Mouse (Mus musculus): Measurements from ENCODE around the gene Slc6a6. TPM values are rescaled to one million over a fixed set of nuclear protein-coding genes. Genes with fewer than 3 reads are reported as not detected.

Slc6a6 gene
- polyA plus RNA-seq, 1 experiment from 2014 or later, result 109 TPM

- Histone ChIP-seq H3K27ac (ENCODE audit: low read depth, low read length) (no peak overlapping the region), H3K4me2 (replicated peaks; ENCODE audit: low read depth) (no peak overlapping the region)
Measured at GRCm38 (mm10) chr6:91720588-91721214, 36.8 kb downstream of the Slc6a6 start.

DNA sequence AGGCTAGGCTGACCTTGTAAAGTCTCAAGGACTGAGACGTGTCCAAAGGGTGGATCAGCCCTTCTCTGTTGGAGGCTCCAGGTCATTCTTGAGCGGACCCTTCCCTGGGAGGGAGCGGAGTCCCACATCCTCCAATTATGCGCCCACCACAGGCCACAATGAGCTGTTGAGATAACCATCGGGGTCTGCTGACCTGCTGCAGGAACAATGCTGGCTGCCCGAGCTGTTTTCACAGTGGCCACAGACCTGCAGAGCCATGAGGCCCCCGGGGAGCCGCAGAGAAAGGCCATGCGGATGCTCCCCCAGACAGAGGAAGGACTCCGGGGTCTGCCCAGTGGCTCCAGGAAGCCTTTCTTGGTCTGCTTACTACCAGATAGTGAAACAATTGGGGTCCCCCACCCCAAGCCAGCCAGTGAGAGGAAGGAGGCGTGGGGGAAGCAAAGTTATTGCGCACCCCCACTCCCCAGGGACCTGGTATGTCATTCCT, 37.4 kb downstream of the Slc6a6 start:
- WGBS, result 68% methylated on average over 12 of the region's 12 CpGs
- TF ChIP-seq CTCF (IDR thresholded peaks at IDR 0.05; ENCODE audit: low read depth), result no peak
- no peak overlapping the region for H3K27ac ChIP-seq (ENCODE audit: low read depth, low read length)
- no peak overlapping the region for H3K9ac ChIP-seq (ENCODE audit: low read depth, low read length)
- H3K9me3 ChIP-seq (ENCODE audit: control insufficient read depth), result no peaks in the 10 kb centered on the region
- H3K4me2 ChIP-seq (replicated peaks; ENCODE audit: low read depth), result no peak overlapping the region
- no peaks in the 10 kb centered on the region for H3K4me1 ChIP-seq (replicated peaks; ENCODE audit: control insufficient read depth, insufficient read depth, low read length)
- ATAC-seq, result no peak
- no peaks in the 10 kb centered on the region for H3K27me3 ChIP-seq (replicated peaks; ENCODE audit: control insufficient read depth, insufficient read depth, low read length)
- H3K36me3 ChIP-seq (ENCODE audit: control insufficient read depth, insufficient read depth), result peaks cover 59% of the 10 kb centered on the region
- no peak overlapping the region for H3K4me3 ChIP-seq (ENCODE audit: low read depth, low read length)

More at GRCm38 (mm10) chr6:91720588-91721214, 36.8 kb downstream of the Slc6a6 start:
- WGBS, result 69% methylated on average over 4 of the region's 4 CpGs
- no peak for ATAC-seq
- Histone ChIP-seq H3K9ac (ENCODE audit: low read depth, low read length) (no peak overlapping the region), H3K4me3 (ENCODE audit: low read depth, low read length) (no peak overlapping the region), H3K27me3 (replicated peaks; ENCODE audit: control insufficient read depth, insufficient read depth, low read length) (no peaks in the 10 kb centered on the region), H3K36me3 (ENCODE audit: control insufficient read depth, insufficient read depth) (peaks cover 53% of the 10 kb centered on the region), H3K4me1 (replicated peaks; ENCODE audit: control insufficient read depth, insufficient read depth, low read length) (no peaks in the 10 kb centered on the region), H3K9me3 (ENCODE audit: control insufficient read depth) (no peaks in the 10 kb centered on the region)
- TF ChIP-seq CTCF (IDR thresholded peaks at IDR 0.05; ENCODE audit: low read depth), result no peak

DNA sequence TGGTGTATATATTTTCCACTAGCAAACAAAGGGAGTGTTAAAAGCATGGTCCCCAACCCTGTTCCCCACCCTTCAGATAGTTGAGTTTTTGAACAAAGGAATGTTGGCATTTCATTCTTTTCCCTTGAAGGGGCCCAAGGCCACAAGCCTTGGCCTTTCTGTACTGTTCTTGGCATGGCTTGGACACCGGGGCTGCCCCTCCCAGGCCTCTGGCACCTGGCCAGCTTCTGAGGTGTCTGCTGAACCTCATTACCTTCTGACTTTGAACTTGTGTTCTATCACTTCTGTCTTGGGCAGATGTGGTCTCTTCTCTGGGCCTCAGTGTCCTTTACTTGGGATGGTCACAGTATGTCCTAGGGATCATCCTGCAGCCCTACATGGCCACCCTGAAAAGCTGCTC, 43.5 kb downstream of the Slc6a6 start:
- H3K27ac ChIP-seq (ENCODE audit: low read depth, low read length), result 0 out of 2 replicates have a peak overlapping the region, but pooled peaks have one; percentile 28
- TF ChIP-seq CTCF (IDR thresholded peaks at IDR 0.05; ENCODE audit: low read depth), result no peak
- no peak overlapping the region for H3K4me2 ChIP-seq (replicated peaks; ENCODE audit: low read depth)
- H3K4me3 ChIP-seq (ENCODE audit: low read depth, low read length), result no peak overlapping the region
- peaks cover 84% of the 10 kb centered on the region for H3K36me3 ChIP-seq (ENCODE audit: control insufficient read depth, insufficient read depth)
- H3K9ac ChIP-seq (ENCODE audit: low read depth, low read length), result peak overlapping the region; percentile 1; the same call in 1 of the 2 replicates
- ATAC-seq, result no peak
- no peaks in the 10 kb centered on the region for H3K9me3 ChIP-seq (ENCODE audit: control insufficient read depth)
- 33% methylated on average over 1 of the region's 1 CpGs for WGBS
- H3K27me3 ChIP-seq (replicated peaks; ENCODE audit: control insufficient read depth, insufficient read depth, low read length), result no peaks in the 10 kb centered on the region
- H3K4me1 ChIP-seq (replicated peaks; ENCODE audit: control insufficient read depth, insufficient read depth, low read length), result peaks cover 8% of the 10 kb centered on the region

DNA sequence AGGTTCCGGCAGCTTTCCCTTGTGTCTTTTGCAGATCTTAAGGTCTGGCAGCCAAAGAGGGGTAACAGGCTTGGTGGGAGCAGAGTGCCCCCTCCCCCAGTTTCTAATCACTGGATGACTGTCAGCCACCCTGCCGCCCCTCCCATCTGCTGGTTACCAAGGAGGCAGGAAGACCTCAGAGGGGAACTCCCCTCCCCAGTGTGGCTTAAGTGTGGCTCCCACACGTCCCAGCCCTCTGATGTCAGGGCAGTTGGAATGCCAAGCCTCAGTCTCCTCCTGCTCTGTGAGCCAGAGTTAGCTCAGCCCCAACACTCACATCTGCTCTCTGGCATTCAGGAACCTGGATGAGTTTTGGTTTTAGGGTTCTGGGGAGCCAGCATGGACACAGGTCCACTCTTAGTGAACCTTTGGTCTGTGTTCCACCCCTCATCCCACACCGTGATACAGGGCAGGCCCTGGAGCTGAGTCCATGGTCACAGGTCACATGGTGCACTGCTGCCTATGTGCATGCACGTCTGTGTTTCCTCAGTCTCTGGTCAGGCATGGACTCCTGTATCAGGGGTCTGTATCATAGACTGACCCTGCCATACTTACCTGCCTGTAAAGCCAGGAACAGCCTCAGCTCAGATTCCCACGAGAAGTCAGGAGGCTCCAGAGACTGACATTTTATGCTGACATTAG, 45.2 kb downstream of the Slc6a6 start:
- Histone ChIP-seq H3K9ac (ENCODE audit: low read depth, low read length) (no peak overlapping the region), H3K9me3 (ENCODE audit: control insufficient read depth) (no peaks in the 10 kb centered on the region), H3K4me3 (ENCODE audit: low read depth, low read length) (no peak overlapping the region), H3K4me1 (replicated peaks; ENCODE audit: control insufficient read depth, insufficient read depth, low read length) (peaks cover 8% of the 10 kb centered on the region), H3K27me3 (replicated peaks; ENCODE audit: control insufficient read depth, insufficient read depth, low read length) (no peaks in the 10 kb centered on the region), H3K36me3 (ENCODE audit: control insufficient read depth, insufficient read depth) (peaks cover 82% of the 10 kb centered on the region), H3K4me2 (replicated peaks; ENCODE audit: low read depth) (no peak overlapping the region), H3K27ac (ENCODE audit: low read depth, low read length) (peak overlapping the region; percentile 64)
- ATAC-seq, result peak; percentile 51; the same call in 1 of the 2 replicates
- no peak for TF ChIP-seq CTCF (IDR thresholded peaks at IDR 0.05; ENCODE audit: low read depth)
- WGBS, result 46% methylated on average over 6 of the region's 6 CpGs

DNA sequence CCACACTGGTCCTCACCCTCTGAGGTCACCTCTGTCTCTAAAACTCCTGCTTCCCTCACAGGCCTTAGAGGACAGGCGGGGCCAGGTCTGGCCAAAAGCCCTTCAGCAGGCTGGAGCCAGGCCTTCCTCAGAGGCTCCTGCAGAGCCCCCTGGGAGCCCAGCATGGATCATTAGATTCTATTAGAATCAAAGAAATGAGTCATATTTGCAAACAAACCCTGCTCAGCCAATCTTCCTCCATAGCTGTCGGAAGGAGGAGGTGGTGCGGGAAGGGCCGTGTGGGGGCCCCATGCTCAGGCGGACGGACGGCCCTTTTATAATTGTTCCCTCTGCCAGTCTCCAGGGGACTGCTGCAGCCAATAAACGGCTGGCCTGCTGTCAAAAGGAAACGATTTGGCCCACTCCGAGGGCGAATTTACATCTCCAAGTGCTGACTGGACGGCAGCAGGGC, 45.8 kb downstream of the Slc6a6 start:
- H3K27me3 ChIP-seq (replicated peaks; ENCODE audit: control insufficient read depth, insufficient read depth, low read length), result no peaks in the 10 kb centered on the region
- no peak overlapping the region; the same call in 1 of the 2 replicates for H3K4me2 ChIP-seq (replicated peaks; ENCODE audit: low read depth)
- no peak overlapping the region for H3K9ac ChIP-seq (ENCODE audit: low read depth, low read length)
- H3K4me1 ChIP-seq (replicated peaks; ENCODE audit: control insufficient read depth, insufficient read depth, low read length), result peaks cover 8% of the 10 kb centered on the region
- no peaks in the 10 kb centered on the region for H3K9me3 ChIP-seq (ENCODE audit: control insufficient read depth)
- no peak overlapping the region for H3K4me3 ChIP-seq (ENCODE audit: low read depth, low read length)
- 8% methylated on average over 12 of the region's 12 CpGs for WGBS
- peak; percentile 41; the same call in 1 of the 2 replicates for ATAC-seq
- peak overlapping the region; percentile 64 for H3K27ac ChIP-seq (ENCODE audit: low read depth, low read length)
- TF ChIP-seq CTCF (IDR thresholded peaks at IDR 0.05; ENCODE audit: low read depth), result no peak
- peaks cover 79% of the 10 kb centered on the region for H3K36me3 ChIP-seq (ENCODE audit: control insufficient read depth, insufficient read depth)

- TF ChIP-seq CTCF (IDR thresholded peaks at IDR 0.05; ENCODE audit: low read depth), result no peak
- no peak for ATAC-seq
- Histone ChIP-seq H3K4me2 (replicated peaks; ENCODE audit: low read depth) (no peak overlapping the region), H3K36me3 (ENCODE audit: control insufficient read depth, insufficient read depth) (peaks cover 83% of the 10 kb centered on the region), H3K27me3 (replicated peaks; ENCODE audit: control insufficient read depth, insufficient read depth, low read length) (no peaks in the 10 kb centered on the region), H3K4me1 (replicated peaks; ENCODE audit: control insufficient read depth, insufficient read depth, low read length) (peaks cover 17% of the 10 kb centered on the region), H3K4me3 (ENCODE audit: low read depth, low read length) (no peak overlapping the region), H3K27ac (ENCODE audit: low read depth, low read length) (no peak overlapping the region), H3K9ac (ENCODE audit: low read depth, low read length) (no peak overlapping the region), H3K9me3 (ENCODE audit: control insufficient read depth) (no peaks in the 10 kb centered on the region)
- 85% methylated on average over 11 of the region's 11 CpGs for WGBS
Measured at GRCm38 (mm10) chr6:91732138-91732537, 48.3 kb downstream of the Slc6a6 start.

All from intestine, postnatal 0 days (tissue).